Mouse (Mus musculus) adrenal gland, adult 8-10 months (tissue): ENCODE measurements around the gene Gipc3. TPM values are rescaled to one million over a fixed set of nuclear protein-coding genes. Genes with fewer than 3 reads are reported as not detected.

ENCODE experiments used
- DNase-seq: peaks from one replicate; pipeline ENCODE4 v3.0.0; 2022
- total RNA-seq, 4 experiments: library from RNA; stranded (reverse); gene quantifications; 2 replicates each; pipeline ENCODE4 v1.2.4; 2022

The Gipc3 gene
- 10 to 100 TPM in 2 of 4 experiments, 1 to 10 TPM in 2; 3.7 to 17.7 (median 9.3) TPM for total RNA-seq

DNA sequence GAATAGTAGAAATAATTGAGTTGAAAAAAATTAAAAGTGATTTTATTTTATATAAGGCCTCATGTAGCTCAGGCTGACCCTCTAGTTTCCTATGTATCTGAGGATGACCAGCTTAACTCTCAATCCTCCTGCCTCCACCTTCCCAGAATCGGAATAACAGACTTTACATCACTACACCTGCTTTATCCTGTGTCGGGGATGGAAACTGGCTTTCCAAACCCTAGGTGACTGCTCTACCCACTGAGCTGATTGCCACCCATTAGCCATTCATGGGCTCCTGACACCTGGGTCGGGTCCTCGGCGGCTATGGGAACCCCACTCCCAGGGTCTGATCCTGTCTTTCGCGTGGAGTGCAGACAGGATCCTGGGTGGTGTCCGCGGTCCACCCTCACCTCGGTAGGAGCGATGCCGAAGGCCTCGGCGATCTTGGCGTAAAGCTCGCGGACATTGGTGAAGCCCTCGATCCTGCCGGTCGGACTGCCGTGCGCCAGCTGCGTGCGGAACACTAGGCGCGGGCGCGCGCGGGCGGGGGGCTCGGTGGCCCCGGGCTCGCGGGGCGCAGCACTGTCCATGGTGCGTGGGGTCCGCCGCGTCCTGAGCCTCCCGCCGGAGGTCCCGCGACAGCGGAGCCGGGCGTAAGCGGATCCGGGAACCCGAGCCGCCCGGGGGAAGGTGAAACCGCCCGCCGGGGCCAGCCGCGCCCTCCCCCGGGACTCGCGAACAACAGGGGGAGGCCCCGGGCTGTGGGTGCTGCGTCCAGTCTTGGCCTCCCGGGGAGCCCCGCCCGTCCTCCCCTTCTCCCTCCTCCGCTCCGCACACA lies at the start of gene Gipc3:
TSS of gene Gipc3 (minus strand) at position 581 of the 820 bp plus-strand sequence.
- no peak for DNase-seq

DNA sequence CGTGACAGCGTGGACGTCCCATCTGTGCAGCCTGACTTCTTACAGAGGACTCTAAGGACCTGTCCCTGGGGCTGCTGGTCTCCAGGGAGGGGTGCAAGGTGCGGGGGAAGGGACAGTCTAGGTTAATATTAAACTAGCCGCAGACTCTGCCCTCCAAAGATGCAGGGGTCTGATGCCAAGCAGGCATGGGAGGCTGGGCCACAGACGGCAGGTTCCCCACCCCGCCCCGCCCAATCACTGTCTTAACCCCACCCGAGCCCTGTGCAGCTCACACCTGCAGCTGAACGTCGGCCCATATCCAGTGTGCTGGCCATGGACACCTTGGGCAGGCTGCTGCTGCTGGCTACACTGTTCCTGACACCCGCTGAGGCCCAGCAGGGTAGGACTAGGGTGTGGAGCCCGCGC lies 49.7 kb upstream of the Gipc3 start, which contains the start of gene Smim24:
TSS of gene Smim24 (plus strand) at position 271 of the 405 bp plus-strand sequence.
- DNase-seq = no peak

DNA sequence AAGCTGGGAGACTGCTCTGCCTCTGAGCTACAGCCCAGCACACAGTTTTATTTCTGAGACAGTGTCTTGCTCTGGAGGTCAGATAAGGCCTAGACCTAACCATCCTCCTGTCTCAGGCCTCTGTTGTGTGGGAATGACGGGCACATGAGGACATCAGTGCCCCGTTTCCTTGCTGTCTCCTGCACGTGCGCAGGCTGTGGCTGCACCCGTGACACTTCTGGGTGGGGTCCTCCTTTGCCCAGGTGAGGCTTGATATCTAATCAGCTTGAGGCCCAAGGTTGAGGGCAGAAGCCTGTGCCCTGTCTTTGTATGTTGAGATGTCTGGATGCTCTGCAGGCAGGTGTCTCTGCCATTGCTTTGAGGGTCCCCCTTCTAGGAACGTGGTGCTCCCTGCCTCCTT lies 49.2 kb upstream of the Gipc3 start:
- DNase-seq = no peak

DNA sequence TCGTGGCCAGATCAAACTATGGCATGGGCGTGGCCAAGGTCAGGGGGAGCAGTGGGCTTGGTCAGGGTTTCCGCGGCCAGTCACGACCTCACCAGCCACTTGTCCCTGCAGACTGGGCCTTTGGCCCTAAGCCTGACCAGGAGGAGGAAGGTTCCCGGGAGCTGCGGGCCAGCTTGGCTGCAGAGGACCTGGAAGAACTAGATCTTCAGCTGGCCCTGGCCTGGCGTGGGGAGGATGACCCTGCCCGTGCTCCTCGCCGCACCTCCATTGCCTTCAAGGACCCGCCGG lies 47.6 kb upstream of the Gipc3 start:
- DNase-seq = no peak

DNA sequence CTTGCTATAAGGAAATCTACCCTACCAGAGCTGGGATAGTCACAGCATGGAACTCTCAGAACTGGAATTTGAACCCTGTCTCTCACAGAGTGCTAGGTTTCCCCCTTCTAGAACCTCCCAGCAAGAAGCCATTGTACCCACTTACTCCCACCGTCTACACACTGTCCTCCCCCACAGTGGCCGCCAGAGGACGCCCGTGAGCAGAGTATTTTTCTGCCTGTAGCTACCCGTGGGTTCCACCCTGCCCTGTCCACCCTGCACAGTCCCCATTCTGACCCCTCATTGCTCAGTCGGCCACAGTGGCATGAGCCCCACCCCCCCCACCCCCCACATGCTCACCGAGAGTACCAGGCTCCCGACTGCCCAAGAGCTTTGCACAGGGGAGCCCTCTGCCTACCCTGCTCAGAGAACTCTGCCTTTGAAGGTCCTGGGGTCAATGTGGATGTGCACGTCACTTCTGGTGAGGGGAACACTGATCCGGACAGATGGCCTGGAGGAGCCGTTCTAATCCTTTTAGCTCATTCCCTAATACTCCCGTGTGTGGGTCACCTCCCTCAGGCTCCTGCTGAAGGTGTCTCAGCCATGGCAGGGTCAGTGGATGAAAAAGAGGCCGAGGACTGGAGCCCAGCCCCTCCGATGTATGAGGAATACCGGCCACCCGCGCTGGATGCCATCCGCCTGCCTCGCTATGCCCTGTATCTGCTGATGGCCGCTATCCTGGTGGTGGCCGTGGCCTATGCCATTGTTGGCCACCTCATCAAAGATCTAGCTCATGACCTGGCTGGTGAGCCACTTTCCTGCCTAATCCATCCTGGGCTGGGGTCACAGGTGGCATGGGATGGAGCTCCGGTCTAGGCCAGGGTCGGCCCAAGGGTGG lies 47.0 kb upstream of the Gipc3 start:
- no peak for DNase-seq

DNA sequence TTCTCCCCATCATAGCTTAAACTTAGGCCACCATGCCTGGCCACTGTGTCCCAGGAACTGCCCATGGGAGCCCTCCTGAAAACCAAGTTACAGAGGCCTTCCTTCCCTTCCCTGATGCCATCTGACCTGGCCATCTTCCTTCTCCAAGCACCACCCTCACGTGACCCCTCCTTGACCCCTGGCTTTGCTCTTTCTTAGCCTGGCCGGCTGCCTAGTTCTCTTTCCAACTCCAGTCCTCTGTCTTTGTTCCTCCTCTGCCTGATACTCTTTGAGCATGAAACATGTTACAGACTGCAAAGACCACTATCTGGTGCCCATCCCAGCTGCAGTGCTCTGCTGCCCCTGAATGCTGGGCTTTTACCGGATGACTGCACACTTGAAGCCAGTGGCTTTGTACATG lies 46.3 kb upstream of the Gipc3 start:
- no peak for DNase-seq

DNA sequence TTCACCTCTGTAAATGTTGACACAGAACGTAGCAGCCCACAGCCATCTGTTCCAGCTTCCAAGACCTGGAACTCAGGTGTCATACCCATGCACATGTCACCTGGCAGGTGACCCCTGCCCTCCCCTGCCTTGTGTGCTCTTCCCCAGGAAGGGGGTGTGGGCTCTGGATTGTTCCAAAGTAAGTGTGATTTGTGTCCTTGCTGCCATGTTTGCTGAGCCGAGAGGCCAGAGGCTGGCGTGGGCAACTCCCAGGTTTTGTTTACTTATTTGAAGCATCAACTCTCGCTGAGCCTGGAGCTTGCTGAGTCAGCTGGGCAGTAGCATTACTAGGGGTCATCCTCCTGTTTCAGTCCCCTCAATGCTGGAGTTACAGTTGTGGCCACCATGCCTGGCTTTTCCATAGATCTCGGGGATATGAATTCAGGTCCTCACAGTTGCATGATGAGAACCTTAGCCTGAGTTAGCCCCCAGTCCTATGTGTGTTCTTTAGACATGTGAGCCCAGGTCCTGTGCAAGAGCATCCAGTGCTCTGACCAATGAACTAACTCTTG lies 45.5 kb upstream of the Gipc3 start, which contains the start of gene Gm48552:
TSS of gene Gm48552 (plus strand) at position 501 of the 551 bp plus-strand sequence.
- no peak for DNase-seq

DNA sequence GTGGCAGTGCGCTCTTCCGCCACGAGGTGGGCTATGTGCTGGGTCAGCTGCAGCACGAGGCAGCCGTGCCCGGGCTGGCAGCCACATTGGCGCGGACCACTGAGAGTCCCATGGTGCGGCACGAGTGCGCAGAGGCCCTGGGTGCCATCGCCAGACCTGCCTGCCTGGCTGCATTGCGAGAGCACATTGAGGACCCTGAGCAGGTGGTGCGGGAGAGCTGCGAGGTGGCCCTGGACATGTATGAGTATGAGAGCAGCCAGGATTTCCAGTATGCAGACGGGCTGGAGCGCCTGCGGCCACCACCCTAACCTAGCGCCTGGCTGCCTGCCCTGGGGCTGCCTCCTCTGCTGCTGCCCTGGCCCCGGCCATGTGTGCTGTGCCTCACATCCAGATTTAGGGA lies 44.6 kb upstream of the Gipc3 start:
- no peak for DNase-seq

DNA sequence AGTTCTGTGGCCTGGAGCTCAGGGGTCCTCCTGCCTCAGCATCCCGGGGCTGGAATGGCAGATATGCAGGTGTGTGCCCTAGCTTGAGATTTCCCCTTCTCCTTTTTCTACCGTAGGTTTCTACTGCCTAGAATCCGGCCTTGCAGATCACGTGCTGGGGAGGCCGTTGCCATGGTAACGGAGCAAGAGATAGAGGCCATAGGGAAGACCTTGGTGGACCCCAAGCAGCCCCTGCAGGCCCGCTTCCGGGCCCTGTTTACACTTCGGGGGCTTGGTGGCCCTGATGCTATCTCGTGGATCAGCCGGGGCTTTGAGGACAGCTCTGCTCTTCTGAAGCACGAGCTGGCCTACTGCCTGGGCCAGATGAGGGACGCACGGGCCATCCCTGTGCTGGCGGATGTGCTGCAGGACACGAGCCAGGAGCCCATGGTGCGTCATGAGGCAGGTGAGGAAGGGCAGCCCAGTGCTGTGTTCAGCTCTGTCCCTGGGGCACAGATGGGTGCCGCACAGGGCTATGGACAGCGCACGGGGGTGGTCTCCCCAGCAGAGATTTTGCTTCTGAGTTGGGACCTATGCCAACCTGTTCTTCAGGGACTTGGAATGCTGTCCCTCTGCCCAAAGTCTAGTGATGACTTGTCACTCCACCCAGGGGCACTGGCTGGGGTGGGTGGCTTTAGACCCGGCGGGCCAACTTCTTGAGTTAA lies 42.7 kb upstream of the Gipc3 start:
- DNase-seq = no peak

DNA sequence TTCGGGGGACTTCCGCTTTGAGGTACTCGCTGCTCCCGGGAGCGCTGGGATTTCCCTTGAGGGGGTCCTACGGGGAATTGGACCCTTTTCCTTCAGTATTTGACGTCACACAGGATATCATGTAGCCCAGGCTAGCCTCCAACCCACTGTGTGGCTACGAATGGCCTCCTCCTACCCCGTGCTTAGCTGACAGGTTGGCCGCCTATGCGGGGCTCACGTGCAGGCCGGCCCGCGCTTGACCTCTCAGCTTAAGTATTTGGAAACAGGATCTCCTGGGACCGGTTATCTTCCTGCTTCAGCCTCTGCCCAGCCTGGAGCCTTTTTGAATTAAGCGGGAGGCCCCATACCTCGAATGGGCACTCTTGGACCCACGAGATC lies 41.5 kb upstream of the Gipc3 start:
- DNase-seq = no peak

DNA sequence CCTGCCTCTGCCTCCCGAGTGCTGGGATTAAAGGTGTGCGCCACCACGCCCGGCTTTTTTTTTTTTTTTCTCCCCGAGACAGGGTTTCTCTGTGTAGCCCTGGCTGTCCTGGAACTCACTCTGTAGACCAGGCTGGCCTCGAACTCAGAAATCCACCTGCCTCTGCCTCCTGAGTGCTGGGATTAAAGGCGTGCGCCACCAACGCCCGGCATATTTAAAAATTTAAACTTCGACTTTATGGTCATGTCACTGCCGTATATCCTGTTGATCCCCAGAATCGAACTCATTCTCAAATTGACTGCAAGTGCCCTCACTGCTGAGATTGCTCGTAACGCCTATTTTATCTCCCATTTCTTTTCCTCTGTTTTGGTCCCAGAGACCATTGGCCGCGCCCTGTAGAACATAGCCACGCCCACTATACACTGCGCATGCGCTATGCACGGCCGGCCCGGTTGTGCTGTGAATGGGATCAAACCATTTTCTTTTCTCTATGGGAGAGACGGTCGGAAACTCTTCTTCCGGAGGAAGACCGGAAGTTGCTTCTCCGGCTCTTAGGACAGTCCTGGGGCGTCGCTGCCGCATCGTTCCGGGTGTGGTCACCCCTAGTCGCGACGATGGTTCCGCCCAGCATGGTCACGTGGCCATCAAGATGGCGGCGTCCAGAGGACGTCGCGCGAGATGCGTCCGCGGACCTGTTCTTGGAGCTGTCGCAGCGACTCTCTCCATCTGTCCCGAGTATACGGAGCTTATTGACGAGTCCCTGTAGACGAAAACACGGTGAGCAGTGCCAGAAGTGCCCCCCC lies 40.9 kb upstream of the Gipc3 start, which contains the start of the genes Dohh and Gm48551:
TSS of gene Dohh (plus strand) at position 627 of the 803 bp plus-strand sequence.
TSS of gene Gm48551 (plus strand) at position 665 of the 803 bp plus-strand sequence.
- peak; percentile 98 for DNase-seq

DNA sequence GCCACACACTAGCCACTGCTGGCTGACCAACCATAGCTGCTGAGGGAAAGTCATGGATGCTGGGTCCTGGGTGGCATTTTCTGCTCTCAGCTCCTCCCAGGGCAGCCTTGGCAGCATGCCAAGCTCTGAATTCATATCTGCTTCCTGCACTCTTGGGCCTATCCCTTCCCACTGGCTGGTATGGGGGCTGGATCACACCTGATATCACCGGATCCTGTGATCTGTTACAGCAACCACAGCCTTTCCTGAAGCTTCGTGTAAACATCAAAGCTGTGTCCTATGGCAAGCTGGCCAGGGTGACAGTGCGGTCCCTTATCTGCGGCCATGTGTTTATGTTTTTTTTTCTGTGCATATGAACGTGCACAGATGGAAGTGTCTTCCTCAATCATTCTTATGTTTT lies 39.0 kb upstream of the Gipc3 start:
- DNase-seq = no peak

DNA sequence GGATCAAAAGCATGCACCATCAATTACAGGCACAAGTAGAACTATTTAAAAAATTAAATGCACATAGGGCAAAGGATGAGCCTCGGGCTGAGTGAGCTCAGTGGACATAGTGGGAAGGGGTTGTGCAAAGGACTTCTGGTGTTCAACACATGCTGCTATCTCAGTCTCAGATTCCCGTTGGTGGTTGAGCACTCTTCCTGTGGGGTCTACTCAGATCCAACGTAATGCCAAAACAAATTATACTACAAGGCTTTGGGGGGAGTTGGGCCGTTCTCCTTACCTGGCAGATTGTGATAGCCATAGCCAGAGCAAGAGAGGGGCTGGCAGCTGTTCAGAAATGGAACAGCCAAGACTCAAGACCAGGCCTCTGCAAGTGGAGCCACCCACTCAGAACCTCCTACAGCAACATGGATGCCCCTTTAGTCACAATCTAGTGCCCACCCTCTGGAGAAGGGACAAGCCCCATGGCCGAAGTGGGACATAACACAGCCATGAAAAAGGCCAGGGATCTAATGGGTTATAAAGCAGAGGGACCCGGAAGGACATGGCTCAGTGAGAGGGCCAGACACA lies 36.8 kb upstream of the Gipc3 start:
- DNase-seq = no peak

DNA sequence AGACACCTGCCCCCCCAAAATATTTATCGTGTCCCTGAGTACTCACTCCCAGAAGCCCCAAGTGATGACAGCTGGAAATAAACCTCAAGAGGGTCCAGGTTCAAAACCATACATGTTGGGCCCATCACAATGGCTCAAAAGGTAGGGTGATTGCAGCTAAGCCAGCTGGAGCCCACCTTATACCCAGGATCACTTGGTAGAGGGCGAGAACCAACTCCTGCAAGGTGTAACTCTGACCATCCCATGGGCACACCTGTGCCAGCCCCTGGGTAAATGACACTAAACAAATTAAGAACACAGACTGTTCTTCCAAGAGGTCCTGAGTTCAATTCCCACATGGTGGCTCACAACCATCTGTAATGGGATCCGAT lies 36.1 kb upstream of the Gipc3 start:
- DNase-seq = no peak

DNA sequence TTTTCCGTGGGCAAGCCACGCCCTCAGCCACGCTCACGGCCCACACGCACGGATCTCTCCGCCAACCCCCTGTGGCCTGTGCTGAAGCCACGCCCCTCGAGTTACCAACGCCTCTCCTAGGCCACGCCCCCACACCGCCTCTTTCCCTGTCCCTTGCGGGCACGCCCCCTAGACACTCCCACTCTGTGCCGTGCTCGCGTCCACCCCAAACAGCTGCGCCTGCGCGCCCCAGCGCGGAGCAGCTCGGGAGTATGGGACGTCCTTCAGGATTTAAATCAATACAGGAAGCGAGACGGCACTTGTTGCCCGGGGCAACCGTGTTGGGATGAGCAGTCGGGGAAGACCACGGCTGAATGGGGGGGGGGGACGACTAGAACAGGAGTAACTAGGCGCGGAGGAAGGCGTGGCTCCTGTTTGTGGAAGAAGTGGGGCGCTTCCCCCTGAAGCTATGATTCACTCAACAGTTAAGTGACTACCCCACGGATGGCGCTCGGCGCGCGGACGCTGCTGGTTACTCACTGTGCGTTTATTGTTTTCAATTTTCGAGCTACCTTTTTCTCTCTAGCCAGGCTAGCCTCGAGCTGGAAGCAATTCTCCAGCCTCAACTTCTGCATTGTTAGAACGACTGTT lies 35.6 kb upstream of the Gipc3 start:
- DNase-seq = peak; percentile 100

DNA sequence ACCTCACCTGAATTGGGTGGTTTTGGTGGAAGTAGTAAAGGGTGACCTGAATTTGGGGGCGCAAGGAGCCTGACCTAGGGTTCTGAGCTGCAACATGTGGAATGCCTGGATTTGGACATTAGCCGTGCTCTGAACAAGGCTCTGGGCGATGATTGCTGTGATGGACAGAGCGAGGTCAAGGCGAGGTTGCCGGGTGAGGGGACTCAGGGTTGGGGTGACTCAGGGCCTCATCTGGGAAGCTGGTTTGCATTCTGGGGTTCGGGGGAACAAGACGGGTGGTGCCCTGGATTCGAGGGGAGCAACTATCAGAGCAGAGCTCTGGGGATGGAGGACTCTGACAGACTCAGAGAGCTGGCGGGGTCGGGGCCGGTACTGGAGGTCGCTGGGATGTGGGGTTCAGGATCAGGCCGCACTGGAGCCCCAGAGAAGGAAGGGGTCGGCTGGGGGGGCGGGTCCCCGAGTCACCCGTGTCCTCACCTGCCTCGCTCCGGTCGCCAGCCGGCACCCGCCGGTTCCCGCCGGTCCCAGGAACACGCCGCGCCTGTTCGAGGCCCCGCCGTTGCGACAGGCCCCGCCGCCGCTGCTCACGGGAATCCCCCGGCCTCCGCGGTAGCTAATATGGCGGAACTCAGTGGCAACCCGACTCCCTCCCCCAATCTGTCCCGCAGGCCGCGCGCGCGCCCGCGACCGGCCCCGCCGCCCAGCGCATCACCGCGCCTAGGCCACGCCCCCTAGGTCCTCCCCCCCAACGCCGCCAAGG lies 34.9 kb upstream of the Gipc3 start, which contains the start of gene Fzr1:
TSS of gene Fzr1 (minus strand) at position 724 of the 760 bp plus-strand sequence.
- no peak for DNase-seq

DNA sequence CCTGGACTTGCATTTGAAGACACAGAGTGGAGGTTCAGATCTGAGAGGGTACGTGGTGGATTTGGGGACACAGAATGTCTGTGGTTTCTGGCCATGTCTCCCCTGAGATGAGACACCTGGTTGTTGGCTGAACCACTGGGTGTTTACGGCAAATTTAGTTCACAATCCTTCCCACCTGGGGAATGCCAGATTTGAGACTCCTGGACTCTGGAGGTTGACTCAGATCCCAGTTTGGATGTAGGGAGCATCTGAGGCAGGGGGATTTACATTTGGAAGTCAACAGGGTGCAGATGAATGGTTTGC lies 34.2 kb upstream of the Gipc3 start:
- DNase-seq = no peak

DNA sequence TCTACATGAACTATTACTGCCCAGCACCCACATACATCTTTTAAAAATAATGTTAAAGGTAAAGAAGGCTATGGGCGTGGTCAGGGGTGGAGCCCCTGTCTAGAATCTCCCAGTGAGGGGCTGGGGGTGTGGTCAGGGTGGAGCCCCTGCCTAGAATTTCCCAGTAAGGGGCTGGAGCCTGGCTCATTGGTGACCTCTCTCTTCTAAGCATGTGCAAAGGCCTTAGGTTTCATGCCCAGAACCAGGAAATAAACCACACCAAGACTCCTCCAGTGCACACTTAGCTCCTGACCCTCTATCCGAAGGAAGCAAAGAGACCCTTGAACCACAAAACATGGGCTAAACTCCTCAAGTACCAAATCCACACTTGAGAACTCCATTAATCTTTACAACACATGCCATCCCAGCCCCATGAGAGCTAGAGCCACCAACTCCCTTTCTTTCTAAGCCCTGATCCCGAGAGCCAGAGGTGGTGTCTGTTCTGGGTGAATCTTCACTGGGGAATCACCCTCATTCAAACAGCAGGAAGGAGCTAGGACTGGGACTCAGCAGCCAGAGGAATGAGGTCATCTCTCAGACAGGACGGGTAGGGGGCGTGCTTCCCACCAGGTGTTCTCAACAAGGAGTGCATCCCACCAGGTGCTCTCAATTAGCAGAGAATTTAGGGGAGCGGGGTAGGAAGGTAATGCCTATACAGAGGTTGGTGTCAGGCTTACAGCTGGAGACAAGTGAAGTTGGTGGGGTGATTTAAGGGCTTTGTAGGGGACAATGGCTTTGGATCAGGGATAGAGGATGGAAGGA lies 33.7 kb upstream of the Gipc3 start:
- DNase-seq = no peak

DNA sequence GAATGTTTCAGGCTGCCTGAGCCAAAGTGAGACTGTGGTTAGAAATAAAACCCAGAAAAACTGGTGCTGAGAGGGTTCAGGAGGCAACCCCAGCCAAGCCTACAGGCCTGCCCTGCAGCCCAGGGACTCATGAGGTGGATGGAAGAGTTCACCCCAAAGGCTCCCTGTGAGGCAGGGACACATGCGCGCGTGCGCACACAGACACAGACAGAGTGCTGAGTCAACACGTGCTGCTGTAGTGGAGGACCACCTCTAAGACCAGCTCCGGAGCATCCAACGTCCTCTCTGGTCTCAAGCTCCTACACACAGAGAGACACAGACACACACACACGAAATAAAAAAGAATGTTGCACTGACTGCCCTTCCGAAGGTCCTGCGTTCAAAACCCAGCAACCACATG lies 32.3 kb upstream of the Gipc3 start:
- DNase-seq = no peak

DNA sequence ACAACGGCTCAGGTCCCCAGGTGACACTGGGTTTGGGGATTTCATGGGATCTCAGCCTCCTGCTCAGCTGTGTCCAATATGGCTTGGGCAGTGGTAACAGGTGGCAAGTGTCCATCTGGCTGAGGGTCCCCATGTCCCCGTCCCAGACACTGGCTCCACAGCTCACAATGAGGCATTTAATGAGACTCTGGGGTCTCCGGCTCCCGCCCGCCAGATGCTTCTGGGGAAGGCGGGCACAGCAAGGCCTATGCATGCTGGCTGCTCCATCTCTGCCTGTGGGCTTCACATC lies 24.1 kb upstream of the Gipc3 start:
- no peak for DNase-seq
